Mouse (Mus musculus): ENCODE measurements at regions not wholly inside any gene's neighbourhood (a gene's known extent, or its start where the extent isn't known, plus 50 kb on each side); places are given as distances from the start of the nearest gene placed in this dataset.
A peak's percentile ranks its signal among the peaks of the same experiment; 100 is the strongest.

GRCm38 (mm10) chr1:81576965-81577664 is 500.4 kb downstream of the Nyap2 start:
- H3K27me3 ChIP-seq (replicated peaks; ENCODE audit: control insufficient read depth, insufficient read depth, low read length) = no peaks in the 10 kb centered on the region
- no peaks in the 10 kb centered on the region for H3K36me3 ChIP-seq (ENCODE audit: control insufficient read depth, insufficient read depth, low read length)
- no peak overlapping the region for H3K9ac ChIP-seq (ENCODE audit: low read depth, low read length)
- ATAC-seq = no peak
- peak overlapping the region; percentile 12; the same call in 1 of the 2 replicates for H3K4me2 ChIP-seq (ENCODE audit: low read depth, low read length)
- H3K9me3 ChIP-seq (ENCODE audit: control insufficient read depth, low read length) = no peaks in the 10 kb centered on the region
- H3K27ac ChIP-seq (ENCODE audit: low read length) = no peak overlapping the region
- H3K4me1 ChIP-seq (ENCODE audit: control insufficient read depth, insufficient read depth, low read length) = no peaks in the 10 kb centered on the region
- no peak overlapping the region for H3K4me3 ChIP-seq (ENCODE audit: low read length)
- WGBS = 61% methylated on average over 8 of the region's 8 CpGs

GRCm38 (mm10) chr1:81577665-81578201 is 501.0 kb downstream of the Nyap2 start:
- 41% methylated on average over 9 of the region's 9 CpGs for WGBS
- no peak for ATAC-seq
- no peaks in the 10 kb centered on the region for H3K36me3 ChIP-seq (ENCODE audit: control insufficient read depth, insufficient read depth, low read length)

GRCm38 (mm10) chr1:81581208-81581607 is 504.5 kb downstream of the Nyap2 start:
- no peak overlapping the region for H3K4me3 ChIP-seq (ENCODE audit: low read length)
- H3K9me3 ChIP-seq (ENCODE audit: control insufficient read depth, low read length) = no peaks in the 10 kb centered on the region
- no peaks in the 10 kb centered on the region for H3K27me3 ChIP-seq (replicated peaks; ENCODE audit: control insufficient read depth, insufficient read depth, low read length)
- H3K4me2 ChIP-seq (ENCODE audit: low read depth, low read length) = no peak overlapping the region
- 79% methylated on average over 4 of the region's 4 CpGs for WGBS
- H3K4me1 ChIP-seq (ENCODE audit: control insufficient read depth, insufficient read depth, low read length) = no peaks in the 10 kb centered on the region
- ATAC-seq = no peak
- no peak overlapping the region for H3K27ac ChIP-seq (ENCODE audit: low read length)
- no peak overlapping the region for H3K9ac ChIP-seq (ENCODE audit: low read depth, low read length)
- H3K36me3 ChIP-seq (ENCODE audit: control insufficient read depth, insufficient read depth, low read length) = no peaks in the 10 kb centered on the region

More at GRCm38 (mm10) chr1:81577665-81578201, 501.0 kb downstream of the Nyap2 start:
- H3K4me2 ChIP-seq (ENCODE audit: low read depth, low read length) = peak overlapping the region; percentile 12; the same call in 1 of the 2 replicates
- no peaks in the 10 kb centered on the region for H3K4me1 ChIP-seq (ENCODE audit: control insufficient read depth, insufficient read depth, low read length)
- H3K4me3 ChIP-seq (ENCODE audit: low read length) = no peak overlapping the region
- H3K9ac ChIP-seq (ENCODE audit: low read depth, low read length) = no peak overlapping the region
- no peaks in the 10 kb centered on the region for H3K27me3 ChIP-seq (replicated peaks; ENCODE audit: control insufficient read depth, insufficient read depth, low read length)
- H3K9me3 ChIP-seq (ENCODE audit: control insufficient read depth, low read length) = no peaks in the 10 kb centered on the region
- no peak overlapping the region for H3K27ac ChIP-seq (ENCODE audit: low read length)

GRCm38 (mm10) chr1:81587780-81588307 is 511.1 kb downstream of the Nyap2 start:
- WGBS = 74% methylated on average over 11 of the region's 11 CpGs
- Histone ChIP-seq H3K4me3 (ENCODE audit: low read length) (no peak overlapping the region), H3K36me3 (ENCODE audit: control insufficient read depth, insufficient read depth, low read length) (no peaks in the 10 kb centered on the region), H3K27me3 (replicated peaks; ENCODE audit: control insufficient read depth, insufficient read depth, low read length) (no peaks in the 10 kb centered on the region), H3K27ac (ENCODE audit: low read length) (no peak overlapping the region), H3K9ac (ENCODE audit: low read depth, low read length) (no peak overlapping the region), H3K4me2 (ENCODE audit: low read depth, low read length) (no peak overlapping the region), H3K9me3 (ENCODE audit: control insufficient read depth, low read length) (no peaks in the 10 kb centered on the region), H3K4me1 (ENCODE audit: control insufficient read depth, insufficient read depth, low read length) (no peaks in the 10 kb centered on the region)
- ATAC-seq = no peak

GRCm38 (mm10) chr1:81591623-81592022 is 514.9 kb downstream of the Nyap2 start:
- H3K36me3 ChIP-seq (ENCODE audit: control insufficient read depth, insufficient read depth, low read length) = no peaks in the 10 kb centered on the region
- no peaks in the 10 kb centered on the region for H3K9me3 ChIP-seq (ENCODE audit: control insufficient read depth, low read length)
- no peak overlapping the region for H3K4me2 ChIP-seq (ENCODE audit: low read depth, low read length)
- no peak overlapping the region for H3K9ac ChIP-seq (ENCODE audit: low read depth, low read length)
- no peaks in the 10 kb centered on the region for H3K27me3 ChIP-seq (replicated peaks; ENCODE audit: control insufficient read depth, insufficient read depth, low read length)
- no peak for ATAC-seq
- no peak overlapping the region for H3K27ac ChIP-seq (ENCODE audit: low read length)
- WGBS = 91% methylated on average over 5 of the region's 5 CpGs
- H3K4me1 ChIP-seq (ENCODE audit: control insufficient read depth, insufficient read depth, low read length) = no peaks in the 10 kb centered on the region; the same call in 1 of the 2 replicates
- no peak overlapping the region for H3K4me3 ChIP-seq (ENCODE audit: low read length)

GRCm38 (mm10) chr1:81593280-81594182 is 516.8 kb downstream of the Nyap2 start:
- H3K9ac ChIP-seq (ENCODE audit: low read depth, low read length) = peak overlapping the region; percentile 66
- H3K9me3 ChIP-seq (ENCODE audit: control insufficient read depth, low read length) = no peaks in the 10 kb centered on the region
- peak overlapping the region; percentile 70 for H3K4me2 ChIP-seq (ENCODE audit: low read depth, low read length)
- peak; percentile 96 for ATAC-seq
- no peaks in the 10 kb centered on the region for H3K27me3 ChIP-seq (replicated peaks; ENCODE audit: control insufficient read depth, insufficient read depth, low read length)
- WGBS = 7% methylated on average over 19 of the region's 19 CpGs
- H3K36me3 ChIP-seq (ENCODE audit: control insufficient read depth, insufficient read depth, low read length) = no peaks in the 10 kb centered on the region
- H3K4me3 ChIP-seq (ENCODE audit: low read length) = peak overlapping the region; percentile 47
- no peaks in the 10 kb centered on the region; the same call in 1 of the 2 replicates for H3K4me1 ChIP-seq (ENCODE audit: control insufficient read depth, insufficient read depth, low read length)
- H3K27ac ChIP-seq (ENCODE audit: low read length) = peak overlapping the region; percentile 66

GRCm38 (mm10) chr1:81594183-81594515 is 517.4 kb downstream of the Nyap2 start:
- 8% methylated on average over 5 of the region's 5 CpGs for WGBS

GRCm38 (mm10) chr1:81594606-81595005 is 517.9 kb downstream of the Nyap2 start:
- Histone ChIP-seq H3K36me3 (ENCODE audit: control insufficient read depth, insufficient read depth, low read length) (no peaks in the 10 kb centered on the region), H3K4me1 (ENCODE audit: control insufficient read depth, insufficient read depth, low read length) (no peaks in the 10 kb centered on the region; the same call in 1 of the 2 replicates), H3K27me3 (replicated peaks; ENCODE audit: control insufficient read depth, insufficient read depth, low read length) (no peaks in the 10 kb centered on the region), H3K9ac (ENCODE audit: low read depth, low read length) (no peak overlapping the region), H3K27ac (ENCODE audit: low read length) (no peak overlapping the region), H3K4me2 (ENCODE audit: low read depth, low read length) (no peak overlapping the region), H3K9me3 (ENCODE audit: control insufficient read depth, low read length) (no peaks in the 10 kb centered on the region), H3K4me3 (ENCODE audit: low read length) (no peak overlapping the region)
- WGBS = 17% methylated on average over 3 of the region's 3 CpGs
- no peak for ATAC-seq

More at GRCm38 (mm10) chr1:81594183-81594515, 517.4 kb downstream of the Nyap2 start:
- H3K36me3 ChIP-seq (ENCODE audit: control insufficient read depth, insufficient read depth, low read length) = no peaks in the 10 kb centered on the region
- no peak overlapping the region for H3K27ac ChIP-seq (ENCODE audit: low read length)
- peak overlapping the region; percentile 47 for H3K4me3 ChIP-seq (ENCODE audit: low read length)
- H3K27me3 ChIP-seq (replicated peaks; ENCODE audit: control insufficient read depth, insufficient read depth, low read length) = no peaks in the 10 kb centered on the region
- no peaks in the 10 kb centered on the region; the same call in 1 of the 2 replicates for H3K4me1 ChIP-seq (ENCODE audit: control insufficient read depth, insufficient read depth, low read length)
- ATAC-seq = no peak
- H3K4me2 ChIP-seq (ENCODE audit: low read depth, low read length) = peak overlapping the region; percentile 70
- no peaks in the 10 kb centered on the region for H3K9me3 ChIP-seq (ENCODE audit: control insufficient read depth, low read length)
- H3K9ac ChIP-seq (ENCODE audit: low read depth, low read length) = peak overlapping the region; percentile 66

- no peak for ATAC-seq
- Histone ChIP-seq H3K4me2 (ENCODE audit: low read depth, low read length) (no peak overlapping the region), H3K9me3 (ENCODE audit: control insufficient read depth, low read length) (no peaks in the 10 kb centered on the region), H3K4me3 (ENCODE audit: low read length) (no peak overlapping the region), H3K27ac (ENCODE audit: low read length) (no peak overlapping the region), H3K36me3 (ENCODE audit: control insufficient read depth, insufficient read depth, low read length) (no peaks in the 10 kb centered on the region), H3K27me3 (replicated peaks; ENCODE audit: control insufficient read depth, insufficient read depth, low read length) (no peaks in the 10 kb centered on the region), H3K9ac (ENCODE audit: low read depth, low read length) (no peak overlapping the region), H3K4me1 (ENCODE audit: control insufficient read depth, insufficient read depth, low read length) (no peaks in the 10 kb centered on the region)
- 16% methylated on average over 1 of the region's 1 CpGs for WGBS
Observed at GRCm38 (mm10) chr1:81608772-81609171, 532.0 kb downstream of the Nyap2 start.

Measured in intestine, embryonic 16.5 days (tissue).